Mouse (Mus musculus) small intestine, adult 2 months (tissue): ENCODE results near the gene Evl. TPM values are rescaled to one million over a fixed set of nuclear protein-coding genes. Genes with fewer than 3 reads are reported as not detected.
"Not testable (repeated sequence)": the region's sequence is repeated elsewhere in the genome, so short reads cannot be mapped to it uniquely, and the experiment has no call there.

ENCODE experiments used
- H3K27ac ChIP-seq: fragments of 200-500 bp; 2 replicates; pipeline ENCODE4 v1.5.1; 2012; ENCODE audit warnings: low read depth, low read length, control low read depth, inconsistent platforms; ENCODE audit not compliant: insufficient read depth
- H3K27me3 ChIP-seq: fragments of 200-500 bp; 2 replicates; pipeline ENCODE4 v1.6.1; 2012; ENCODE audit warnings: mild to moderate bottlenecking, moderate library complexity, low read length, inconsistent platforms; ENCODE audit not compliant: control insufficient read depth, insufficient read depth
- H3K36me3 ChIP-seq: fragments of 200-500 bp; 2 replicates; pipeline ENCODE4 v1.6.1; 2012; ENCODE audit warnings: mild to moderate bottlenecking, low read length, control low read depth, inconsistent platforms; ENCODE audit not compliant: control insufficient read depth, insufficient read depth
- H3K4me1 ChIP-seq: fragments of 200-500 bp; 2 replicates; pipeline ENCODE4 v1.6.1; 2012; ENCODE audit warnings: low read length, inconsistent platforms, mixed read lengths; ENCODE audit not compliant: control insufficient read depth, insufficient read depth, insufficient read length
- H3K4me3 ChIP-seq: fragments of 200-500 bp; 2 replicates; pipeline ENCODE4 v1.5.1; 2012; ENCODE audit warnings: low read depth, mild to moderate bottlenecking, control low read depth, inconsistent platforms, low read length, moderate library complexity
- CTCF ChIP-seq: fragments of 200-500 bp; IDR thresholded peaks from 2 replicates; pipeline ENCODE4 v1.5.1; 2012; ENCODE audit warnings: low read depth, mild to moderate bottlenecking, control low read depth, inconsistent platforms, low read length, moderate library complexity, mixed read lengths; ENCODE audit not compliant: insufficient replicate concordance, insufficient read length; ENCODE audit errors: extremely low read depth
- POLR2A ChIP-seq: fragments of 200-500 bp; IDR thresholded peaks from 2 replicates; pipeline ENCODE4 v1.6.1; 2012; ENCODE audit warnings: low read depth, mild to moderate bottlenecking, control low read depth, inconsistent platforms, low read length, moderate library complexity
- WGBS: fragments of 180-500 bp; shearing (Covaris S2); methylation state at CpG from one replicate; pipeline ENCODE4 v1.1.7; 2018; 5-methylcytosine and 5-hydroxymethylcytosine counted together
- polyA plus RNA-seq: library from polyadenylated mRNA; depleted of rRNA; stranded (reverse); fragments of >200 nt; gene quantifications from 2 replicates; pipeline ENCODE4 v1.2.3, GENCODE M21; 2012

Gene Evl
- polyA plus RNA-seq, 1 experiment: 22.7 TPM

GRCm38 (mm10) chr12:108709386-108709785, 154.9 kb downstream of the Evl start:
- no peak for TF ChIP-seq POLR2A
- TF ChIP-seq CTCF: no peak
- H3K4me1 ChIP-seq: peaks cover 22% of the 10 kb centered on the region; the same call in 1 of the 2 replicates
- WGBS: 40% methylated on average over 6 of the region's 6 CpGs
- H3K4me3 ChIP-seq: no peak overlapping the region
- no peak overlapping the region for H3K27ac ChIP-seq
- no peaks in the 10 kb centered on the region for H3K36me3 ChIP-seq
- H3K27me3 ChIP-seq: no peaks in the 10 kb centered on the region

- Histone ChIP-seq H3K27me3 (no peaks in the 10 kb centered on the region), H3K4me3 (no peak overlapping the region), H3K36me3 (no peaks in the 10 kb centered on the region), H3K4me1 (peaks cover 22% of the 10 kb centered on the region; the same call in 1 of the 2 replicates), H3K27ac (0 out of 2 replicates have a peak overlapping the region, but pooled peaks have one; percentile 10)
- no peak for TF ChIP-seq POLR2A
- no peak for TF ChIP-seq CTCF
- WGBS: 57% methylated on average over 6 of the region's 6 CpGs
Observed at GRCm38 (mm10) chr12:108709964-108710765, 155.6 kb downstream of the Evl start.

- TF ChIP-seq CTCF (no peak), POLR2A (no peak)
- no peaks in the 10 kb centered on the region for H3K36me3 ChIP-seq
- H3K27ac ChIP-seq: peak overlapping the region; percentile 90
- peak overlapping the region; percentile 17; the same call in 1 of the 2 replicates for H3K4me3 ChIP-seq
- 30% methylated on average over 9 of the region's 9 CpGs for WGBS
- H3K4me1 ChIP-seq: peaks cover 22% of the 10 kb centered on the region; the same call in 1 of the 2 replicates
- H3K27me3 ChIP-seq: no peaks in the 10 kb centered on the region
Observed at GRCm38 (mm10) chr12:108710861-108711615, 156.5 kb downstream of the Evl start.

- Histone ChIP-seq H3K27ac (no peak overlapping the region), H3K4me3 (no peak overlapping the region), H3K27me3 (no peaks in the 10 kb centered on the region), H3K36me3 (no peaks in the 10 kb centered on the region), H3K4me1 (peaks cover 22% of the 10 kb centered on the region; the same call in 1 of the 2 replicates)
- WGBS: 28% methylated on average over 4 of the region's 4 CpGs
- TF ChIP-seq CTCF: no peak
- TF ChIP-seq POLR2A: no peak
Observed at GRCm38 (mm10) chr12:108712481-108712880, 158.0 kb downstream of the Evl start.

- not testable (repeated sequence) for H3K27me3 ChIP-seq, H3K4me3 ChIP-seq, H3K27ac ChIP-seq, H3K36me3 ChIP-seq
- WGBS: 96% methylated on average over 14 of the region's 14 CpGs
- H3K4me1 ChIP-seq: peaks cover 22% of the 10 kb centered on the region; the same call in 1 of the 2 replicates
Observed at GRCm38 (mm10) chr12:108713972-108714371, 159.5 kb downstream of the Evl start.

- Histone ChIP-seq H3K4me3 (no peak overlapping the region), H3K4me1 (peaks cover 10% of the 10 kb centered on the region; the same call in 1 of the 2 replicates), H3K27me3 (no peaks in the 10 kb centered on the region), H3K27ac (no peak overlapping the region), H3K36me3 (no peaks in the 10 kb centered on the region)
- WGBS: 84% methylated on average over 5 of the region's 5 CpGs
- TF ChIP-seq POLR2A (no peak), CTCF (no peak)
Observed at GRCm38 (mm10) chr12:108715854-108716253, 161.3 kb downstream of the Evl start.

GRCm38 (mm10) chr12:108718485-108718884, 164.0 kb downstream of the Evl start:
- H3K4me3 ChIP-seq: no peak overlapping the region
- H3K27me3 ChIP-seq: no peaks in the 10 kb centered on the region
- no peak for TF ChIP-seq CTCF
- no peak for TF ChIP-seq POLR2A
- H3K4me1 ChIP-seq: no peaks in the 10 kb centered on the region; the same call in 1 of the 2 replicates
- no peak overlapping the region for H3K27ac ChIP-seq
- WGBS: 41% methylated on average over 3 of the region's 3 CpGs
- H3K36me3 ChIP-seq: no peaks in the 10 kb centered on the region
